Mouse (Mus musculus) stomach, postnatal 0 days (tissue): ENCODE measurements around the gene Ttll3. TPM values are rescaled to one million over a fixed set of nuclear protein-coding genes. Genes with fewer than 3 reads are reported as not detected.

Source experiments
- ATAC-seq: fragments of 200-750 bp; cut with Nextera tagmentation; 2 replicates; pipeline ENCODE4 v1.8.0; 2017; ENCODE audit not compliant: low FRiP score, low TSS enrichment
- DNase-seq: peaks from one replicate; pipeline ENCODE4 v3.0.0-alpha.2; 2016; ENCODE audit warnings: low spot score
- H3K27ac ChIP-seq: fragments of 300-500 bp; sonication (generic); replicated peaks from 2 replicates; pipeline ENCODE4 v1.5.1; 2014; ENCODE audit warnings: mild to moderate bottlenecking, control low read depth
- H3K27me3 ChIP-seq: fragments of 300-500 bp; sonication (generic); 2 replicates; pipeline ENCODE4 v1.6.1; 2014; ENCODE audit warnings: low read length; ENCODE audit not compliant: control insufficient read depth, insufficient read depth
- H3K36me3 ChIP-seq: fragments of 300-500 bp; sonication (generic); 2 replicates; pipeline ENCODE4 v1.6.1; 2014; ENCODE audit warnings: low read length, mixed read lengths; ENCODE audit not compliant: control insufficient read depth, insufficient read depth
- H3K4me1 ChIP-seq: fragments of 300-500 bp; sonication (generic); replicated peaks from 2 replicates; pipeline ENCODE4 v1.6.1; 2014; ENCODE audit warnings: antibody characterized with exemption; ENCODE audit not compliant: control insufficient read depth, insufficient read depth
- H3K4me2 ChIP-seq: fragments of 300-500 bp; sonication (generic); replicated peaks from 2 replicates; pipeline ENCODE4 v1.6.1; 2014; ENCODE audit warnings: low read depth, mild to moderate bottlenecking, control low read depth, moderate library complexity
- H3K4me3 ChIP-seq: fragments of 300-500 bp; sonication (generic); 2 replicates; pipeline ENCODE4 v1.5.1; 2014; ENCODE audit warnings: low read depth, low read length, control low read depth
- H3K9ac ChIP-seq: fragments of 300-500 bp; sonication (generic); 2 replicates; pipeline ENCODE4 v1.6.1; 2014; ENCODE audit warnings: mild to moderate bottlenecking, low read length, control low read depth, mixed read lengths
- H3K9me3 ChIP-seq: fragments of 300-500 bp; sonication (generic); 2 replicates; pipeline ENCODE4 v1.6.1; 2016; ENCODE audit warnings: low read length; ENCODE audit not compliant: control insufficient read depth
- CTCF ChIP-seq: IDR thresholded peaks from 2 replicates; pipeline ENCODE4 v1.5.1; 2016; ENCODE audit warnings: antibody characterized with exemption, low read depth, mild to moderate bottlenecking, moderate library complexity
- EP300 ChIP-seq: optimal IDR thresholded peaks from 2 replicates; pipeline ENCODE3; 2016; ENCODE audit warnings: antibody characterized with exemption
- WGBS: fragments of 180-500 bp; shearing (Covaris S2); extraction: QIAGEN DNeasy Blood & Tissue Kit; methylation state at CpG from one replicate; pipeline ENCODE4 v1.1.7; 2014; 5-methylcytosine and 5-hydroxymethylcytosine counted together
- polyA plus RNA-seq: library from polyadenylated mRNA; unstranded; fragments of >200 nt; fragmentation: Nextera tagmentation; extraction: Ambion mirVana; gene quantifications from 2 replicates; pipeline ENCODE4 v1.2.1, GENCODE M21; 2015

Gene Ttll3
- polyA plus RNA-seq, 1 experiment from 2014 or later: 1.2 TPM

DNA sequence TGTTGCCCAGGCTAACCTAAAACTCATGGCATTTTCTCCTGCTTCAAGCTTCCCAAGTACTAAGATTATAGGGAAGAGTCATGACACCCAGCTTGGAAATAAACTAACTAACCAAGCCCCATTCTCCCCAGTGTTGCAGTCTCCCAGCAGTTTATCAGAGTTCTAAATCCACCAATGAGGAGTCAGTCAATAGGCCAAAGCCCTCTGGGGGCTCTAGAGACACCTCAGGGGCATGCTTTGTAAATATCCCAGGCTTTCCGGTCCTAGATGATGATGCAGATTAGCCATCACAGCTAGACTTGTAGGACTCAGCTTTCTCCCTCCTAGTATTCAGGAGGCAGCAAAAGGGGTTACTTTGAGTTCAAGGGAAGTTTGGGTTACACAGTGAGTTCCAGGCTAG, 20.9 kb downstream of the Ttll3 start:
- no peak overlapping the region for H3K27ac ChIP-seq
- H3K4me2 ChIP-seq: no peak overlapping the region
- WGBS: 54% methylated on average over 1 of the region's 1 CpGs
- DNase-seq (no peak), ATAC-seq (no peak)
- no peak overlapping the region for H3K9ac ChIP-seq
- no peaks in the 10 kb centered on the region for H3K9me3 ChIP-seq
- no peaks in the 10 kb centered on the region for H3K27me3 ChIP-seq
- no peaks in the 10 kb centered on the region for H3K4me1 ChIP-seq
- H3K4me3 ChIP-seq: no peak overlapping the region
- no peak for TF ChIP-seq EP300
- no peak for TF ChIP-seq CTCF
- peaks cover 3% of the 10 kb centered on the region; the same call in 1 of the 2 replicates for H3K36me3 ChIP-seq

DNA sequence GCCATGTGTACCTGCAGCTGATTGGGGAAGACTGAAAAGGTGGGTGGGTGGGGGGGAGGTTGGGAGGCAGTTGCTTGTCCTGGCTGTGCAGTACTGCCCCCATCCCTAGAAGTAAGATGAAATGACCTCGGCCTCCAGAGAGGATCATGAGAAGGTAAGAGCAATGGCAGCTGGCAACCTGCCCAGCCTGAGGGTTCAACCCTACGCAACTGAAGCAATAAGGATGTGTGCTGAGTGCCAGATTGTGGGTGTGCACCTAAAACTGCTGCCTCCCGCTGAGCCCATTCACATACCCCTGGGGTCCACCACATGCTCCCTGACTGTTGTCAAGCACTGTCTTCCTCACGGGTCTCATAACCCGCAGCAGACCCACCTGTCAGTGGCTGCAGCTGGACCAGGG, 27.4 kb downstream of the Ttll3 start:
- Histone ChIP-seq H3K4me2 (no peak overlapping the region), H3K9me3 (no peaks in the 10 kb centered on the region), H3K27me3 (no peaks in the 10 kb centered on the region), H3K9ac (no peak overlapping the region), H3K36me3 (no peaks in the 10 kb centered on the region), H3K4me3 (no peak overlapping the region), H3K27ac (no peak overlapping the region), H3K4me1 (peaks cover 3% of the 10 kb centered on the region; the same call in 1 of the 2 replicates)
- DNase-seq: no peak
- no peak for ATAC-seq
- WGBS: 72% methylated on average over 5 of the region's 5 CpGs
- TF ChIP-seq EP300 (no peak), CTCF (no peak)

DNA sequence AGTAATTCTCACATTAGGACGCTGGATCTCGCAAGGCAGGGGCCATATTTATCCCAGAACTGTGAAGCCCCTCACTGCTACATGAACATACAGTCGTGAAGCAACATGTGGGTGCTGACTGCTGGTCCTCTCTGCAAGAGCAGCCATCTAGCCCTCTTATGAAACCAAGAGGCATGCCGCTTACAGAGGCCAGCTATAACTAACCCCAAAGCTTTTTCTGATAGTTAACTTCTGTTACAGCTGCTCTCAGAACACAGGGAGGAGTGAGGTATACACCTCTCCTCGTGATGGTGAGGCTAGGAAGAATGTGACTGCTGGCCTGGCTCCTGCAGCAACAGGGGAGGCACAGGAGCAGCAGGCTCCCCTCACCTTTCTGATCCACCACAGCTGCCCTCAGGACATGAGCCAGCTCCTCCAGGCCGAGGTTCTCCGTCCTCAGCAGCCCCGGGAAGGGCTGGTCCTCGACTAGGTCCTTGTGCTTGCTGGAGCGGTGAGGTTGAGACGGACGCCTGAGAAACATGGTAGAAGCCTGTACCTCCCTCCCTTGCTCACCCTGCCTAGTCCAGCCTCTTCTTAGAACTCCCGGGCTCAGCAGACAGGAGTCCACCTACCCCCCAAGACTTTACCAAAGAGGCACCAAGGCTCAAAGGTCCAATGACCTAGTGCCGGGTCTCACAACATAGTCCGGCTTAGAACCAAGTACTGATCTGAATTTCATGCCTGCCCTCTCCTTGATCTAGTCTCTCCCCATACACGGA, 29.6 kb downstream of the Ttll3 start:
- Histone ChIP-seq H3K4me3 (peak overlapping the region; percentile 57), H3K9me3 (no peaks in the 10 kb centered on the region), H3K4me2 (peak overlapping the region; percentile 74), H3K9ac (peak overlapping the region; percentile 66), H3K4me1 (peaks cover 3% of the 10 kb centered on the region; the same call in 1 of the 2 replicates), H3K27ac (peak overlapping the region; percentile 8; the same call in 1 of the 2 replicates), H3K27me3 (no peaks in the 10 kb centered on the region), H3K36me3 (no peaks in the 10 kb centered on the region)
- peak; percentile 60 for ATAC-seq
- DNase-seq: no peak
- WGBS: 10% methylated on average over 16 of the region's 16 CpGs
- TF ChIP-seq EP300 (no peak), CTCF (no peak)

DNA sequence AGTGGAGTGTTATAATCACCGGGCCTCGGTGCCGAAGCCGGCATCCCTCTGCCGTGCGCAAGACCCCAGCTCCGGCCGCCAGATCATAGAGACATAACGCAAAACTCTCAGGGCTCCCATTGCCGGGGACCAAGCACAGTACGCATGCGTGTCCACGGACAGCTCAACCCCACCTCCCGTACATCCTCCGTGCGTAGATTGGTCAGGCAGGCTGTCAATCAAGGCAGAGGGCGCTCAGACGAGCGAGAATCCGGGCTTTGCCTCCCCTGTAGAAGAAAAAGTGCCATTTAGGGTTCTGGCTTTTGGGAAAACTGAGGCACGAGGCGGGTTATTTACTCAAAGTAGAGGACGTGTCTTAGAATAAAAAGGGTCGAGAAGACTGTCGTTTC, 30.1 kb downstream of the Ttll3 start, which contains the start of gene Rpusd3:
Gene Rpusd3 (minus strand): TSS at position 142 of the 389 bp plus-strand sequence.
- peak within 1 kb of the TSS; percentile 74 for H3K4me2 ChIP-seq
- DNase-seq (peak; percentile 96), ATAC-seq (peak; percentile 97)
- H3K27me3 ChIP-seq: no peaks in the 10 kb centered on the region
- peaks cover 3% of the 10 kb centered on the region; the same call in 1 of the 2 replicates for H3K4me1 ChIP-seq
- TF ChIP-seq EP300: no peak
- TF ChIP-seq CTCF: no peak
- no peaks in the 10 kb centered on the region for H3K36me3 ChIP-seq
- peak within 1 kb of the TSS; percentile 8; the same call in 1 of the 2 replicates for H3K27ac ChIP-seq
- H3K9ac ChIP-seq: peak within 1 kb of the TSS; percentile 66
- under 1% methylated on average over 25 of the region's 25 CpGs for WGBS
- peak within 1 kb of the TSS; percentile 57 for H3K4me3 ChIP-seq
- H3K9me3 ChIP-seq: no peaks in the 10 kb centered on the region

DNA sequence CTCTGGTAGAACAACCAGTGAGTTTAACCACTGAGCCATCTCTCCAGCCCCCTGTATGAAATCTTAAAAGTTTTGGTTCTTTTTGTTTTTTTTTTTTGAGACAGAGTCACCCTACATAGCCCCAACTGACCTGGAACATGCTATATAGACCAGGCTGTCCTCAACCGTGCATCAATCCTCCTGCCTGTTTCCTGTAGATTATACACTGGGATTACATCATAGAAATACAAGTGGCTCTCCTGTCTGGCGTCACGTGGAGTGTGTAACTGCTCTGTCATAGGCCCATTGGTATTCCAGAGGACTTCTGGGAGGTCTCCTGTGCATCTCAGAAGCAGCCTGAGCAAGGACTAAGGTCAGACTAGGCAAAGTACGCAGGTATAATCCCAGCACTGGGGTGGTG, 33.9 kb downstream of the Ttll3 start:
- Histone ChIP-seq H3K9me3 (no peaks in the 10 kb centered on the region), H3K4me2 (no peak overlapping the region), H3K27ac (no peak overlapping the region), H3K4me3 (no peak overlapping the region), H3K36me3 (no peaks in the 10 kb centered on the region), H3K4me1 (peaks cover 3% of the 10 kb centered on the region; the same call in 1 of the 2 replicates), H3K9ac (no peak overlapping the region), H3K27me3 (no peaks in the 10 kb centered on the region)
- TF ChIP-seq CTCF: no peak
- no peak for TF ChIP-seq EP300
- ATAC-seq (no peak), DNase-seq (no peak)
- 66% methylated on average over 4 of the region's 4 CpGs for WGBS

DNA sequence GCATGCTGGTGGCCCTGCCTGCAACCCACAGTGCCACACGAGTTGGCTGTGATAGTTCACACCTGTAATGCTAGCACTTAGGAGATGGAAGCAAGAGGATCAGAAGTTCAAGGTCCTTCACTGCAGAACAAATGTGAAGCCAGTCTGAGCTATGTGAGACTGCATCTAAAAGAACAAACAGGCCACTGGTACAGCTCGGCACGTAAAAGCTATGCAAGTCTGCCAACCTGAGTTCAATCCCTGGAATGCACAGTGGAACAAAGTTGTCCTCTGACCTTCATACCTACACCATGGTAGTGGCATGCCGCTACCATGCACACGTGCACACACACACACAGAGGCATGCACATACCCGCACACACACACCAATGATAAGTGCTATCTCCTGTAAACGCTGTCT, 35.1 kb downstream of the Ttll3 start:
- Histone ChIP-seq H3K4me2 (no peak overlapping the region), H3K27me3 (no peaks in the 10 kb centered on the region), H3K9ac (no peak overlapping the region), H3K36me3 (no peaks in the 10 kb centered on the region), H3K4me1 (no peaks in the 10 kb centered on the region), H3K4me3 (no peak overlapping the region), H3K27ac (no peak overlapping the region), H3K9me3 (no peaks in the 10 kb centered on the region)
- TF ChIP-seq EP300 (no peak), CTCF (no peak)
- no peak for ATAC-seq
- DNase-seq: no peak
- WGBS: 74% methylated on average over 7 of the region's 7 CpGs
